Mouse (Mus musculus): ENCODE measurements around the gene Orm2.

DNA sequence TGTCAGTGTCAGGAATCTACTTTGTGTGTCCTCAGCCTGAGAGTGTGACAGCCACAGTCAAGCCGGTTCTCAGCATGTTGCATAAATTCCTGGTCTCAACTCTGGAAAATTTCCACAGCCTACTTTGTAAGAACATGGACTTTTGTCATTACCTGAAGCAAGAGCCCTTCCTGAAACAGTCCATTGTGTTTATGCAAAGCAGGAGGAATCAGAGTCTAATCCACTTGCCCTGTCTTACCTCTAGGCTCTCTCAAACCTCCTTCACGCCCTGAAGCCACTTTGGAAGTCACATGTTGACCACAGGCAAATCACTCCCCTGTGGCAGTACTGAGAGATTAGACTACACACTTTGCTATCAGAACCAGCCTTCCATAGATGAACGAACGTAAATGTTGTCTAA is 19.8 kb upstream of the Orm2 start:
- TF ChIP-seq CHD2 (IDR thresholded peaks at IDR 0.05; ENCODE audit: low read length) (no peak), ZNF384 (IDR thresholded peaks at IDR 0.05; ENCODE audit: low read depth, low read length) (no peak), NELFE (IDR thresholded peaks at IDR 0.05; ENCODE audit: low read depth, low read length) (no peak), MAZ (IDR thresholded peaks at IDR 0.05; ENCODE audit: low read depth, low read length) (no peak)

Measured in CH12.LX (cell line).